Mouse (Mus musculus) olfactory bulb, adult 2 months (tissue): ENCODE results near the gene Klk5.

Source experiments
- CTCF ChIP-seq: fragments of 200-500 bp; IDR thresholded peaks from 2 replicates; pipeline ENCODE4 v1.5.1; 2012; ENCODE audit warnings: low read depth, mild to moderate bottlenecking, low read length, moderate library complexity; ENCODE audit not compliant: insufficient read depth
- POLR2A ChIP-seq: fragments of 200-500 bp; IDR thresholded peaks from 2 replicates; pipeline ENCODE4 v1.6.1; 2012; ENCODE audit warnings: mild to moderate bottlenecking, low read depth, low read length, moderate library complexity; ENCODE audit not compliant: insufficient read depth

DNA sequence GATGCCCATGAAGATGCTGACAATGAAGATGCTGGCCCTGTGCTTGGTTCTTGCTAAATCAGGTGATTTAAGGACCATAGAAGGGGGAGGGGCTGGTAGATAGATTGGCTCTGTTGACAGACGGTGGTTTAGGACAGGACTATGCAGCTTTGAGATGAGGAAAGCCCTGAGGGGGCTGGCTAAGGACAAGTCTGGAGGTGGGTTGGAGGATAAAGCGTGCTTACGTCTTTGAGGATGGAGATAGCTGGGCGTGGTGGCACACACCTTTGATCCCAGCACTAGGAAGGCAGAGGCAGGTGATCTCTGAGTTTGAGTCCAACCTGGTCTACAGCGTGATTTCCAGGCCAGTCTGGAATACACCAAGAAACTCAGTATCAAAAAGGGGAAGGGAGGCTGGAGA, 15.7 kb upstream of the Klk5 start:
- TF ChIP-seq POLR2A (no peak), CTCF (no peak)
